Mouse (Mus musculus) megakaryocyte, embryonic 14.5 days (primary cell): Measurements from ENCODE around the gene 4930467E23Rik. TPM values are rescaled to one million over a fixed set of nuclear protein-coding genes. Genes with fewer than 3 reads are reported as not detected.
"Not testable (repeated sequence)": the region's sequence is repeated elsewhere in the genome, so short reads cannot be mapped to it uniquely, and the experiment has no call there.

Experiments used
- H3K27me3 ChIP-seq: replicated peaks from 2 replicates; pipeline ENCODE3; 2012; ENCODE audit warnings: inconsistent platforms
- H3K36me3 ChIP-seq: replicated peaks from 2 replicates; pipeline ENCODE3; 2012; ENCODE audit warnings: low read length, inconsistent platforms, mixed read lengths
- H3K4me1 ChIP-seq: 2 replicates; pipeline ENCODE4 v1.6.1; 2012; ENCODE audit warnings: inconsistent platforms
- H3K4me3 ChIP-seq: replicated peaks from 2 replicates; pipeline ENCODE3; 2012; ENCODE audit warnings: moderate library complexity, mild to moderate bottlenecking, inconsistent platforms
- H3K9me3 ChIP-seq: 2 replicates; pipeline ENCODE4 v1.6.1; 2012; ENCODE audit warnings: inconsistent platforms
- polyA plus RNA-seq: library from polyadenylated mRNA; stranded (reverse); fragments of >175 nt; gene quantifications from 2 replicates; pipeline ENCODE4 v1.2.3, GENCODE M21; 2012; ENCODE audit warnings: low replicate concordance; ENCODE audit not compliant: insufficient read depth

The 4930467E23Rik gene
- polyA plus RNA-seq: not detected in 2 replicates

GRCm38 (mm10) chr8:19729276-19729675 lies at the start of gene 4930467E23Rik:
TSS of gene 4930467E23Rik (plus strand) at chr8:19729576.
- H3K4me1 ChIP-seq, H3K9me3 ChIP-seq, H3K4me3 ChIP-seq, H3K36me3 ChIP-seq, H3K27me3 ChIP-seq: not testable (repeated sequence)

DNA sequence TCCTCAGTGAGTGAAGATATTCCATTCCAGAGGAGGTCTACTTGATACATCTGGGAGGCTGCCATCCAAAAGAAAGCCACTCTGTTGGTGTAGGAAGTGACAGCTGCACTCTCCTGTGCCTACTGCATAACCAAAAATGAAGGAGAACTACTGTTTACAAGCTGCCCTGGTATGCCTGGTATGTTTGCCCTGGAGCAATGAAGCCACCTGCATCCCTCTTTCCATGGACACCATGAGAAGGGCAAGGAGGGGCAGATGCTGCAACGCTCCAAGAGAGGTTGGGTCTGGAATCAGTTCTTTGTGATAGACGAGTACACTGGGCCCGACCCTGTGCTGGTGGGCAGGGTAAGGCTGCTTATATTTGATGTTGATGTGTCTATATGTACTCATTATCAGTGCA lies 47.1 kb upstream of the 4930467E23Rik start:
- H3K9me3 ChIP-seq, H3K4me1 ChIP-seq, H3K4me3 ChIP-seq, H3K36me3 ChIP-seq, H3K27me3 ChIP-seq: not testable (repeated sequence)

- H3K4me1 ChIP-seq, H3K36me3 ChIP-seq, H3K4me3 ChIP-seq, H3K27me3 ChIP-seq, H3K9me3 ChIP-seq: not testable (repeated sequence)
Measured at GRCm38 (mm10) chr8:19685476-19685875, 43.9 kb upstream of the 4930467E23Rik start.

GRCm38 (mm10) chr8:19688802-19689525 lies 40.4 kb upstream of the 4930467E23Rik start:
- not testable (repeated sequence) for H3K4me3 ChIP-seq, H3K9me3 ChIP-seq, H3K4me1 ChIP-seq, H3K27me3 ChIP-seq, H3K36me3 ChIP-seq

- H3K36me3 ChIP-seq, H3K27me3 ChIP-seq, H3K4me3 ChIP-seq, H3K9me3 ChIP-seq, H3K4me1 ChIP-seq: not testable (repeated sequence)
Measured at GRCm38 (mm10) chr8:19689745-19690144, 39.6 kb upstream of the 4930467E23Rik start.

GRCm38 (mm10) chr8:19691421-19691820 lies 38.0 kb upstream of the 4930467E23Rik start:
- H3K9me3 ChIP-seq, H3K27me3 ChIP-seq, H3K4me3 ChIP-seq, H3K36me3 ChIP-seq, H3K4me1 ChIP-seq: not testable (repeated sequence)

GRCm38 (mm10) chr8:19697497-19698077 lies 31.8 kb upstream of the 4930467E23Rik start:
- not testable (repeated sequence) for H3K4me1 ChIP-seq, H3K4me3 ChIP-seq, H3K9me3 ChIP-seq, H3K27me3 ChIP-seq, H3K36me3 ChIP-seq

DNA sequence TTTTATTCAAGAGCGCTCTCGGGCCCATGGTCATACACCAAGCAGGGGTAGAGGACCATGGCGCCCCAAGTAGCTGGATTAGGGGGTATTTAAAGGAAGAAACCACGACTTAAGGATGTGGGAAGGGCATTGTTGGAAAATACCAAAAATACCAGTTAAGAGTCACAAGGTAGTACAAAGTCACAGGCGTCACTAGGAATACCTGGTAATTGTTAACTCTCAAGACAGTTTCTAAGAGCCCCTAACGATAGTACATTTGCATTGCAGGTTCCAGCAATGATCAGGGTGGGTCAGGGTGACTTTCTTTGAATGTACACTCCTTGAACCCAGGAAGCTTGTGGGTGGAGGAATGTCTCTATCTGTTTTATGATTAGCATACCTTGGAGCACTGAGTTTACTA lies 31.3 kb upstream of the 4930467E23Rik start:
- H3K4me3 ChIP-seq, H3K27me3 ChIP-seq, H3K36me3 ChIP-seq, H3K9me3 ChIP-seq, H3K4me1 ChIP-seq: not testable (repeated sequence)

- H3K4me1 ChIP-seq, H3K4me3 ChIP-seq, H3K9me3 ChIP-seq, H3K36me3 ChIP-seq, H3K27me3 ChIP-seq: not testable (repeated sequence)
Measured at GRCm38 (mm10) chr8:19698722-19699121, 30.7 kb upstream of the 4930467E23Rik start.

DNA sequence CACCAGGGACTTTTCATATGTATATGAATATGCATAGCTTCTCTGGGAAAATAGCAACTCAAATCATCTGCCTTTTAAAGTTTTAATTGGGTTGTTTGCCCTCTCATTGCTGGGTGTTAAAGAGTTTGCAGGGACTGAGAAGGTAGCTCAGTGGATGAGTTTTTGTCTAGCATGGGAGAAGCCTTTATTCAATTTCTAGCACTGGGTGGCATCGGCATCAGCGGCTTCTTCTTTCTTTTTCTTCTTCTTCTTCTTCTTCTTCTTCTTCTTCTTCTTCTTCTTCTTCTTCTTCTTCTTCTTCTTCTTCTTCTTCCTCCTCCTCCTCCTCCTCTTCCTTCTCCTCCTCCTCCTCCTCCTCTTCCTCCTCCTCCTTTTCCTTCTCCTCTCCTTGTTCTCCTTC lies 28.1 kb upstream of the 4930467E23Rik start:
- H3K27me3 ChIP-seq, H3K4me3 ChIP-seq, H3K4me1 ChIP-seq, H3K36me3 ChIP-seq, H3K9me3 ChIP-seq: not testable (repeated sequence)

- H3K4me3 ChIP-seq, H3K4me1 ChIP-seq, H3K27me3 ChIP-seq, H3K9me3 ChIP-seq, H3K36me3 ChIP-seq: not testable (repeated sequence)
Measured at GRCm38 (mm10) chr8:19702276-19702675, 27.1 kb upstream of the 4930467E23Rik start.

- not testable (repeated sequence) for H3K27me3 ChIP-seq, H3K9me3 ChIP-seq, H3K36me3 ChIP-seq, H3K4me1 ChIP-seq
- peak overlapping the region; percentile 14 for H3K4me3 ChIP-seq
Measured at GRCm38 (mm10) chr8:19702972-19703709, 26.2 kb upstream of the 4930467E23Rik start.

DNA sequence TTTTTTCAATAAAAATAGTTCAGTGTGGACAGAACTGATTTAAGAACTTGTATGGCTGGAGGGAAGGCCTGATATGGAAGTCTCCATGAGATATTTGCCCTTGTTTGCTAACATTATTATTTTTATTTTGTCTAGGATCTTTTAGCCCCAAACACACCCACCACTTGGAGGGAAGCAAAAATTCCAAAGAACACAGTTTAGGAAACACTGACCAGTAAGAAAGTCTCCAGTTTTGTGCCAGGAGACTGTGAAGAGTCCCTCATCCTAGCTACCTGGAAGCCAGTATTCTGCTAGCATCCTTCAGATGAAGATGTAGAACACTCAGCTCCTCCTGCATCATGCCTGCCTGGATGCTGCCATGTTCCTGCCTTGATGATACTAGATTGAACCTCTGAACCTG lies 25.5 kb upstream of the 4930467E23Rik start:
- H3K36me3 ChIP-seq, H3K4me3 ChIP-seq, H3K4me1 ChIP-seq, H3K27me3 ChIP-seq, H3K9me3 ChIP-seq: not testable (repeated sequence)

GRCm38 (mm10) chr8:19704441-19705215 lies 24.7 kb upstream of the 4930467E23Rik start:
- not testable (repeated sequence) for H3K27me3 ChIP-seq, H3K4me1 ChIP-seq, H3K36me3 ChIP-seq, H3K9me3 ChIP-seq, H3K4me3 ChIP-seq

DNA sequence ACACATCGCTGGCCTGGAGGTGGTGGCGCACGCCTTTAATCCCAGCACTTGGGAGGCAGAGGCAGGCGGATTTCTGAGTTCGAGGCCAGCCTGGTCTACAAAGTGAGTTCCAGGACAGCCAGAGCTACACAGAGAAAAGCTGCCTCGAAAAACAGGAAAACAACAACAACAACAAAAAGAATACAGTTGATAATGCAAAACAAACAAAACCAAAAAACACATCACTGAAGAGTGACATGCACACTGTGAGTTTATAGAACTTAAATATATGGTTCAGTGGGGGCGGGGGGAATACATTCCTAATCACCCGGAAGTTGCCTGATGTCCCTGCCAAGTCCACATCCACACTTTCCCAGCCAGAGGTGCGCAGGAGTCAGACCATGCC lies 24.2 kb upstream of the 4930467E23Rik start:
- H3K4me1 ChIP-seq, H3K27me3 ChIP-seq, H3K4me3 ChIP-seq, H3K9me3 ChIP-seq, H3K36me3 ChIP-seq: not testable (repeated sequence)
